Mouse (Mus musculus): ENCODE results near the gene Thra.
"Not testable (repeated sequence)": the region's sequence is repeated elsewhere in the genome, so short reads cannot be mapped to it uniquely, and the experiment has no call there.

Gene Thra

GRCm38 (mm10) chr11:98740393-98741050 lies at the start of gene Thra:
TSS of gene Thra (plus strand) at chr11:98740638.
- peak; percentile 70 to 71 for DNase-seq (ENCODE audit: low spot score in 2 of 2)

GRCm38 (mm10) chr11:98693201-98693600 lies 47.2 kb upstream of the Thra start:
- no peak for DNase-seq (ENCODE audit: low spot score in 2 of 2)

GRCm38 (mm10) chr11:98693746-98694145 lies 46.7 kb upstream of the Thra start:
- DNase-seq (ENCODE audit: low spot score in 2 of 2) = no peak

GRCm38 (mm10) chr11:98694301-98694700 lies 46.1 kb upstream of the Thra start:
- DNase-seq (ENCODE audit: low spot score in 2 of 2) = no peak

DNA sequence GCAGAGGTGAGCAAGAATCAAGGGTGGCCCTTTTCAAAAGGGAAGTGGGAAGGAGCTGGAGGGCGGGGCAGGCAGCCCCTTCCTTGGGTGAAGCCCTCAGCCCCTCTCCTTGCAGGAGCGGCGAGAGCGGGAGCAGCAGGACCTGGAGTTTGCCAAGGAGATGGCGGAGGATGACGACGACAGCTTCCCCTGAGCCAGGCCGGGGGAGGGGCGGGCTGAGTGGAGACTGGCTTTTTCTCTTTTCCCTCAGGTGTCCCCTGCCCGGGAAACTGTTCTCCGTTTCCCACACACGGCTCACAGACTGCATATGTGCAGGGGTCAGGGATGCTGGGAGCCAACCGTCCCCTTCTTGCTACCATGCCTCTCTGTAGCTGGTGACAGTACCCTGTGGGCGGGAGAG lies 45.0 kb upstream of the Thra start:
- DNase-seq (ENCODE audit: low spot score in 2 of 2) = no peak

DNA sequence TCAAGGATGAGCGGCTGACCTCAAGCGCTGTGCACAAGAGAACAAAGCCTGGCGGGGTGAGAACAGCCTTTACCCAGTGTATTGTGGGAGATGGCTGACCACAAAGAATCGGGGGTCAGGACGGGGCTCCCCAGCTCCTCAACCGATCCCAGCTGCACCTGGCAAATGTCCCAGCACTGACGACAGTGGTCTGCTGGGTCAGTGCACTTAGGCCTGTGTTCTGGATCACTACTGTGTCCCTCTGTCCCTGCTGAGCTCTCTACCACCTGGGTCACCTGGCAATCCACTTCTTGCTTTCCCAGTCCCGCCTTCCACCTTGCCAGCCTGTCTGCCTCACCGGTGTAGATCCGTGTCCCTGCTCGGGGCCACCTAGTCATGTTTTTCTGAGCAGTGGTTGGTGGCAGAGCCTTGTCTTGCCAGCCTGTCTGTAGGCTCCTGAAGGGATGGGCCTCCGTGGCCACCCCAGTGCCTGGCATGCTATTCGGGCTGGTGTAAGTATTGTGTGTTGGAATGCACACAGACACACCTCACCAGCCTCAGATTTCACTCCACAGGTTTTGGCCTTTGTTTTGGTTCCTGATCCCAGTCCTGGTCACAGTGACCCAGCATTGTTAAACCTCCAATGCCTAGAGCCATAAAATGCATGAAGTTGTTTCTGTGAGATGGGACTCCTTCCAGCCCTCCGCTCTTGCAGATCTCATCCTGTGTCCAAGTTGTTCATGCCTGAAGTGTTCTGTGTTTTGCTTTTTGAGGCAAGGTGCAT lies 43.8 kb upstream of the Thra start:
- DNase-seq (ENCODE audit: low spot score in 2 of 2) = no peak

- no peak for DNase-seq (ENCODE audit: low spot score in 2 of 2)
Observed at GRCm38 (mm10) chr11:98697225-98697624, 43.2 kb upstream of the Thra start.

- DNase-seq (ENCODE audit: low spot score in 2 of 2) = no peak
Observed at GRCm38 (mm10) chr11:98698849-98699640, 41.4 kb upstream of the Thra start.

DNA sequence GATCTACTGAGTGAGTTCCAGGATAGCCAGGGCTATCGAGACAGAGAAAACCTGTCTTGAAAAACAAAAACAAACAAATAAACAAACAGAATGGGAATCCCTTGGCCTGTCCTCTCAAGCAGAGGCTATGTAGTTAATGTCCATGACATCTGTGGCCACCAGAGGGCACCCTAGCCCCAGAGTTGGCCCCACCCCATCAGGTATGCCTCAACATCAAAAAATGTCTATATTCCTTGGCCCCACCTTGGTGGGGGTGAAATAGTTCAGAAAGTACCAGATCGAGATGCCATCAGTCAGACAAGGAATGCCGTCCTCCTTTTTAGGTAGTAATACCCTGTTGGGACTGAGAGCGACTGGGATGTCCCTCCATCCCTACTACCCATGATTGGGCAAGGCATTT lies 40.5 kb upstream of the Thra start:
- peak; percentile 67 to 84 for DNase-seq (ENCODE audit: low spot score in 2 of 2)

DNA sequence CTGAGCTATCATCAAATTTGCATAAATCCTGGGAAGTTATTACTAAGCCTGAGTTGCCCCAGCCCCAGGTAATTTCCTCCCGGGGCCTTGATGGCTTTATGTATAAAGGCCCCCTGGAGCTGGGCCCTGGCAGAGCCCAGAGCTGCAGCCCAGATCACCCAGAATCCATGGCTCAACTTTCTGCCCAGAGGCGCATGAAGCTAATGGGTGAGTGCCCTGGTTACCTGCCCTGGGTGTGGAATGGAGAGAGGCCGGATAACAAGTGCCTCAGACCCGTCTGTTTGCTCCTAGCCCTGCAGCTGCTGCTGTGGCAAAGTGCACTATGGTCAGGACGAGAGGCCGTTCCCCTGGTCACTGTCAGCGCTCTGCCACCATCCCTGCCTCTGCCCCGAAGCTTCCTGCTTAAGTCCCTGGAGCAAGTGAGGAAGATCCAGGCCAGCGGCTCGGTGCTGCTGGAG lies 39.2 kb upstream of the Thra start, which contains the start of gene Csf3:
Gene Csf3, plus strand, starts transcription at position 51 of the 458 bp plus-strand sequence.
- no peak for DNase-seq (ENCODE audit: low spot score in 2 of 2)

DNA sequence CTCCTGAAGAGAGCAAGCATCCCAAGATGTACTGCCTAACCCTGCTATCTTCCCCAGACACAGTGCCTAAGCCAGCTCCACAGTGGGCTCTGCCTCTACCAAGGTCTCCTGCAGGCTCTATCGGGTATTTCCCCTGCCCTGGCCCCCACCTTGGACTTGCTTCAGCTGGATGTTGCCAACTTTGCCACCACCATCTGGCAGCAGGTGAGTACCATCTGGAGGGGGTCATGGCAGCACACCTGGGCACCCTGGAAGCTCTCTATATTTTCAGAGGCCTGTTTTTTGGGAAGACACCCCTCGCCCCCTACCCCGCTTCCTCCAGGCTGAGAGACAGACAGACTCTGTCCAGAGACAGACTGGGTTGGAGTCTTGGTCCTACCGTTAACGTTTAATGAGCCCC lies 38.1 kb upstream of the Thra start:
- no peak for DNase-seq (ENCODE audit: low spot score in 2 of 2)

GRCm38 (mm10) chr11:98705021-98705420 lies 35.4 kb upstream of the Thra start:
- no peak for DNase-seq (ENCODE audit: low spot score in 2 of 2)

DNA sequence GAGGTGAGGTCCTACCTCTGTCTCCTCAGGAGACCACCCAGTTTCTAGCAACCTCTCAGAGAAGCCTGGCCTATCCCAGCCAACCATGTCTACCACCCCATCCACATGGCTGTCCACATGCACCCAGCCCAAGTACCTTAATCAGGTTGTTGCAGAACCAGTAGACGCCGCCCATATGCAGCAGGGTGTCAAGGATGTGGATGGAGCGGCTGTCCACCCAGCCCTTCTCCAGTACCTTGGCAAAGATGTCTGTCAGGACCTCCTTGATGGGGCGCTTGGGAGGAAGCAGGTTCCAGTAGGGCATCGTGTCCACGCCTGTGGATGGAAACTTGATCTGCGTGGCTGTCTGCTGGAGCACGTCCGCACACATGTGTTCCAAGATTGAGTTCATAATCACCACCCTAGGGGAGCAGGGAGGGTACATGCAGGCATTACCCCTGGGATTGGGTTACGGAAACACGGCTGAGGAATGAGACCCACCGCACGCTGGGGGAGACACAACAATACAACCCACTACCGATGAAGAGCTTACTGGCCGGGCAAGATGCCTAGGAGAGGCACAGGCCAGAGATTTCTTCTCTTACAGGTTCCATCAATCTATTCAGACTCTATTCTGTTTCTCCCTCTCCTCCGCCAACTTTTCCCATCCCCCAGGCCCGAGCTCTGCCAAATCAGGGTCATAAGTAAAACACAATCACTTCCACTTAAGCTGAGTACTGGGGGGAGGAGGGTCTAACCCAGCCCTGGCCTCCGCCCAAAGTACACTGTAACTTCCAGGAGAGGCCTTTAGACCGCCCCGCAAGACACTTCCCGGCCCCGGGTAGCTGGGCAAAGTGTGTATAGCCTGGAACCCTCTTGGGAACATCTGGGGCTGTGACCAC lies 32.8 kb upstream of the Thra start:
- no peak for DNase-seq (ENCODE audit: low spot score in 2 of 2)

- no peak for DNase-seq (ENCODE audit: low spot score in 2 of 2)
Observed at GRCm38 (mm10) chr11:98708282-98708956, 32.0 kb upstream of the Thra start.

GRCm38 (mm10) chr11:98709001-98709741 lies 31.3 kb upstream of the Thra start:
- DNase-seq (ENCODE audit: low spot score in 2 of 2) = peak; percentile 29 to 38

GRCm38 (mm10) chr11:98710416-98711045 lies 29.9 kb upstream of the Thra start:
- DNase-seq (ENCODE audit: low spot score in 2 of 2) = peak; percentile 68 to 73

DNA sequence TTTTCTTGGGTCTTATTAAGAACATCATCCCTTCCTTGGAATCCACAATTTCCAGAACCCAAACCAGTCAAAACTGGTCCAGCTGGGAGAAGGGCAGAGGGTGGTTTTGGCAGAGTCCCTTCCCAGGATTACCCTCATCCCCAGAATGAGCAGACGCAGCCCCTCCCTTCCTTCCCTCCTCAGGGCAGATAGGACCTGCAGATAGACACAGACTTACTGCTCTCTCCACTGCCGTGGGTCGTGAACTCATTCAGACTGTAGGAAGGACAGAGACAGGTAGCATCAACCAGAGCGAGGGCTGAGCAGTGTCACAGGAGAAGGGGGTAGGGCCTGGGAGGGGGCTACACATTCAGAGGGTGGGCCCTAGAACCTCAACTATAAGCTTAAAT lies 29.4 kb upstream of the Thra start:
- DNase-seq (ENCODE audit: low spot score in 2 of 2) = no peak

GRCm38 (mm10) chr11:98712009-98712408 lies 28.4 kb upstream of the Thra start:
- not testable (repeated sequence) for DNase-seq (ENCODE audit: low spot score in 2 of 2)

DNA sequence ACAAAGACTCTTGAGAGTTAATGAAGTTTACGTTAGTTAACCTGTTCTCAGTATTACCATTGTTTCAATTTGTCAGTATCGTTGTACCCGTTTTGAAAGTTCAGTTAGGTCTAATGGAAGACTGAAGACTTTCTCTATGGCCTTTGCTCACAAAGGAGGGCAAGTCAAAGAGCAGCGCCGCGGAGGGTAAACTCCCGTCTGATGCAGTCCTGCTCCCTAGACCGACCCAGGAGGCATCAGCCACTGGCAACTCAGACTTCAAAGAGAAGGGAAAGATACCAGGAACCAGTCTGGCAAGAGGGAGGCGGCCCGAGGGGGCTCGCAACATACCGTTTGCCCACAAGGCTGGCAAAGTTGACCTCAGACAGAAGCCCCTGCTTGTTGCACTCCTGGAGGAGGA lies 26.7 kb upstream of the Thra start:
- DNase-seq (ENCODE audit: low spot score in 2 of 2) = no peak

- DNase-seq (ENCODE audit: low spot score in 2 of 2) = no peak
Observed at GRCm38 (mm10) chr11:98715946-98716345, 24.5 kb upstream of the Thra start.

Data from frontal cortex, postnatal 36 days (tissue).